In the genomic region with DNA sequence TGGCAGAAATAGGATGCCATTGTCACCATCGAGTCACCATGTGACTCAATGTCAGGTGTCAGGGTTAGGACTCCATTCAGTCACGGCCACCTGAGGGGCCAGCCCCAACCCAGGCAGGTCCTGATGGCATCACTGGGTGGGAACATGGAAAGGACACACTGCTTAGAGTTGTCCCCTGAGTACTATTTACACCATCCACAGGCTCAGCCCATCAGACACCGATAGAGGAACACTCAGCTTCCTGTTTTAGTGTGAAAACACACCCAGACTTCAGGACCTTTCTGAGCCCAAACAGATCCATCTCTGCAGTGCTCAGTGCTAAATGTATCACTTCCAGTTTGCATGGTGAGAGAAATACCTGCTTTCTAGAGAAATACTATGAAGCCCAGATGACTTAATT, we compare ENCODE assay signal across 25 mouse cellular contexts.
DNase-seq lines count a peak whose midpoint lies in the region; ATAC-seq and TF ChIP-seq lines count a peak whose summit lies in the region.
"Had no signal": no experiment of that assay in that cellular context is flagged by ENCODE, and none has a peak within 500 bp of the region (broad histone marks: within the 10 kb centered on the region; RNA-seq: fewer than 3 reads in every experiment).

No protein-coding gene starts in this region.

- H3K4me1 ChIP-seq in testis, adult 2 months (ENCODE audit: control insufficient read depth, insufficient read depth, low read length): peaks cover 2% of the 10 kb centered on the region; the same call in 1 of the 2 replicates
- H3K4me1 ChIP-seq: embryonic facial prominence, embryonic 10.5 days; embryonic facial prominence, embryonic 12.5 days; forebrain, embryonic 13.5 days had no signal

- H3K4me3 ChIP-seq in testis, adult 2 months (ENCODE audit: control insufficient read depth, low read depth, low read length): peak overlapping the region; percentile 58
- H3K4me3 ChIP-seq: embryonic facial prominence, embryonic 10.5 days; embryonic facial prominence, embryonic 12.5 days; forebrain, embryonic 13.5 days; forebrain, embryonic 15.5 days had no signal

- TF ChIP-seq CTCF in testis, adult 2 months (IDR thresholded peaks at IDR 0.05; ENCODE audit: control insufficient read depth, insufficient read depth, insufficient replicate concordance, low read depth, low read length): no peak

- no peaks in the 10 kb centered on the region for H3K36me3 ChIP-seq in testis, adult 2 months (ENCODE audit: control insufficient read depth, insufficient read depth, low read length)
- H3K36me3 ChIP-seq: embryonic facial prominence, embryonic 10.5 days; embryonic facial prominence, embryonic 12.5 days; forebrain, embryonic 15.5 days; G1E had no signal

- H3K27ac ChIP-seq in testis, adult 2 months (ENCODE audit: control insufficient read depth, insufficient read depth, low read depth, low read length): no peak overlapping the region
- H3K27ac ChIP-seq: embryonic facial prominence, embryonic 10.5 days; embryonic facial prominence, embryonic 12.5 days; forebrain, embryonic 13.5 days; forebrain, embryonic 15.5 days had no signal

- H3K27me3 ChIP-seq in testis, adult 2 months (ENCODE audit: control insufficient read depth, insufficient read depth, low read length): no peaks in the 10 kb centered on the region
- H3K27me3 ChIP-seq: CH12.LX; embryonic facial prominence, embryonic 12.5 days; forebrain, embryonic 13.5 days; forebrain, embryonic 15.5 days; Patski had no signal

- ATAC-seq in megakaryocyte, adult 5-6 weeks (ENCODE audit: poor library complexity, severe bottlenecking): peak; percentile 64
- 0 out of 2 replicates have a peak, but pooled peaks have one; percentile 56 for ATAC-seq in monocyte, adult 5-6 weeks (replicated peaks; ENCODE audit: insufficient number of reproducible peaks, low FRiP score, low TSS enrichment, poor library complexity, severe bottlenecking)
- ATAC-seq: activated CD4-positive, CD25-positive, alpha-beta regulatory T cell, adult 4 months; CD4-positive, CD25-positive, alpha-beta regulatory T cell, adult 4 months; forebrain, embryonic 13.5 days; forebrain, embryonic 15.5 days; forebrain, postnatal 0 days; Patski had no signal

- no peak for TF ChIP-seq POLR2A in testis, adult 2 months (IDR thresholded peaks at IDR 0.05; ENCODE audit: control insufficient read depth, low read depth, low read length)

- DNase-seq in testis, postnatal 14 days (ENCODE audit: low spot score): no peak
- no peak for DNase-seq in embryo, embryonic 10 days (ENCODE audit: low spot score)
- DNase-seq in lung, postnatal 25 days (ENCODE audit: low spot score): no peak
- DNase-seq: adrenal gland, adult 8-10 months; adrenal gland, postnatal 14 days; adrenal gland, postnatal 36 days; B cell, adult 2 months; cerebellum, adult 11-12 months; cerebellum, adult 2 months; cerebellum, adult 9-10 months; cerebellum, postnatal 10 days; cerebellum, postnatal 25 days; forebrain, postnatal 0 days had no signal
